Mouse (Mus musculus) brain, embryonic 14.5 days (tissue): ENCODE measurements around the gene Dcst2.

ENCODE experiments used
- CTCF ChIP-seq: fragments of 200-500 bp; IDR thresholded peaks from 2 replicates; pipeline ENCODE4 v1.5.1; 2012; ENCODE audit warnings: inconsistent platforms, mild to moderate bottlenecking, moderate library complexity, borderline replicate concordance; ENCODE audit not compliant: insufficient read depth, insufficient read length; ENCODE audit errors: extremely low read depth
- POLR2A ChIP-seq: fragments of 200-500 bp; IDR thresholded peaks from 2 replicates; pipeline ENCODE4 v1.6.1; 2012; ENCODE audit warnings: mild to moderate bottlenecking, inconsistent platforms, borderline replicate concordance; ENCODE audit not compliant: poor library complexity, insufficient read depth, insufficient read length, severe bottlenecking; ENCODE audit errors: extremely low read depth

- TF ChIP-seq CTCF, result no peak
- no peak for TF ChIP-seq POLR2A
Measured at GRCm38 (mm10) chr3:89409701-89410100, 47.9 kb downstream of the Dcst2 start.
